Mouse (Mus musculus) layer of hippocampus, adult 8-10 months (tissue): Measurements from ENCODE around the gene Satb2. TPM values are rescaled to one million over a fixed set of nuclear protein-coding genes. Genes with fewer than 3 reads are reported as not detected.

Experiments
- microRNA-seq, 2 experiments: library from miRNA; unstranded; fragments of <30 nt; microRNA quantifications; one replicate each; pipeline ENCODE4 v1.2.0; 2022
- total RNA-seq, 4 experiments: library from RNA; stranded (reverse); gene quantifications; 2 replicates each; pipeline ENCODE4 v1.2.4; 2022

Gene Satb2
- total RNA-seq, 4 experiments from 2014 or later, result 15.4 to 20.3 (median 16.3) TPM

Small RNA genes lying within 50 kb of the gene (microRNA-seq; reads per million reads assigned to microRNA genes)
- 0 reads per million in 2 experiments for gene Gm23943
